24 mouse cellular contexts compared by ENCODE assay signal in the genomic region with DNA sequence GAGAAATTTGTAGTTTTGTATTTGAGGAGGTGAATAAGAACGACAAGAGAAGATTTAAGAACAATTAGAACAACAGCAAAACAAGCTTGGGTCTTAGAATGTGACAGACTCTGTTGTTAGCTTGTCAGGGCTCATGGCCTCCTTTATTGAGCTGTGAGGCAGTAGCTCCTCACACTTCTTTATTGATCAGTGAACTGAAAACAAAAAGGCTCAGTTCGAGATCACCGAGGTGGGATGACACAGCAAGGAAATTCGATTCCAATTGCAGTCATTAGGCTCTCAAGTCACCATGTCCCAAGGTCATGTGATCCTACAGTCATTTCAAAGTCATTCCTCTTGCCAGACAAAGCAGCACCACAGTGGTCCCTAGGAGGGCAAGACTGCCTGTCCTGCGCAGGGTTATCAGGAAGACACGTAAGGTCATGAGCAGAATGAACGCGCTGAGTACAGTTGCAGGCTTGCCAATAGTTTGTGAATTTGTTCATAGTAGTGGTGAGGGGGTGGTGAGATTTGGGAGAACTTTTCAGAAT. TPM values are rescaled to one million over a fixed set of nuclear protein-coding genes. Genes with fewer than 3 reads are reported as not detected.
DNase-seq lines count a peak whose midpoint lies in the region; ATAC-seq lines count a peak whose summit lies in the region.
"Had no signal": no experiment of that assay in that cellular context is flagged by ENCODE, and none has a peak within 500 bp of the region (broad histone marks: within the 10 kb centered on the region; RNA-seq: fewer than 3 reads in every experiment).

No protein-coding gene starts in this region.

- DNase-seq in hindbrain, embryonic 11.5 days (ENCODE audit: low spot score) = peak; percentile 22
- no peak for DNase-seq in hindbrain, embryonic 14.5 days (ENCODE audit: low spot score)
- peak; percentile 22 for DNase-seq in ES-CJ7 (ENCODE audit: low read depth, low spot score)
- peak; percentile 30 for DNase-seq in ZHBTc4 (ENCODE audit: low read depth, low spot score)
- no peak for DNase-seq in adrenal gland, postnatal 36 days
- no peak for DNase-seq in adrenal gland, postnatal 14 days
- DNase-seq in urinary bladder, postnatal 14 days (ENCODE audit: low spot score) = no peak
- DNase-seq: adrenal gland, postnatal 25 days; B cell, adult 2 months; cerebellum, adult 2 months; cerebellum, postnatal 36 days; gastrocnemius, postnatal 25 days; thymus, postnatal 14 days had no signal

- peak; percentile 63 for ATAC-seq in hindbrain, embryonic 11.5 days (ENCODE audit: low FRiP score)
- ATAC-seq in hindbrain, embryonic 14.5 days (ENCODE audit: low FRiP score) = no peak
- ATAC-seq in forebrain, embryonic 15.5 days (replicated peaks) = peak; percentile 55; the same call in 1 of the 2 replicates
- ATAC-seq: intestine, embryonic 16.5 days; midbrain, embryonic 15.5 days had no signal

- H3K27ac ChIP-seq in hindbrain, embryonic 11.5 days (ENCODE audit: low read depth, low read length) = no peak overlapping the region
- no peak overlapping the region for H3K27ac ChIP-seq in hindbrain, embryonic 14.5 days
- H3K27ac ChIP-seq in forebrain, embryonic 15.5 days (replicated peaks) = no peak overlapping the region
- H3K27ac ChIP-seq: embryonic facial prominence, embryonic 12.5 days; limb, embryonic 12.5 days; liver, embryonic 14.5 days; lung, embryonic 15.5 days; macrophage; midbrain, embryonic 15.5 days had no signal

- no peak overlapping the region for H3K9ac ChIP-seq in hindbrain, embryonic 11.5 days (ENCODE audit: low read depth, low read length)
- no peak overlapping the region for H3K9ac ChIP-seq in hindbrain, embryonic 14.5 days
- H3K9ac ChIP-seq in forebrain, embryonic 15.5 days (replicated peaks) = no peak overlapping the region
- H3K9ac ChIP-seq: embryonic facial prominence, embryonic 12.5 days; limb, embryonic 12.5 days; liver, embryonic 14.5 days; lung, embryonic 15.5 days; midbrain, embryonic 15.5 days had no signal

- H3K4me1 ChIP-seq in hindbrain, embryonic 11.5 days (replicated peaks; ENCODE audit: control insufficient read depth, insufficient read depth, low read length) = no peaks in the 10 kb centered on the region
- H3K4me1 ChIP-seq in hindbrain, embryonic 14.5 days (replicated peaks; ENCODE audit: control insufficient read depth, insufficient read depth, low read length) = no peaks in the 10 kb centered on the region
- H3K4me1 ChIP-seq in forebrain, embryonic 15.5 days = no peaks in the 10 kb centered on the region
- H3K4me1 ChIP-seq: embryonic facial prominence, embryonic 12.5 days; limb, embryonic 12.5 days; lung, embryonic 15.5 days; midbrain, embryonic 15.5 days had no signal

- no peak overlapping the region for H3K4me2 ChIP-seq in hindbrain, embryonic 11.5 days (replicated peaks; ENCODE audit: low read depth, low read length)
- no peak overlapping the region for H3K4me2 ChIP-seq in hindbrain, embryonic 14.5 days (replicated peaks)
- no peak overlapping the region for H3K4me2 ChIP-seq in forebrain, embryonic 15.5 days (replicated peaks)
- H3K4me2 ChIP-seq: embryonic facial prominence, embryonic 12.5 days; limb, embryonic 12.5 days; lung, embryonic 15.5 days; midbrain, embryonic 15.5 days had no signal

- no peaks in the 10 kb centered on the region for H3K9me3 ChIP-seq in hindbrain, embryonic 11.5 days (ENCODE audit: control insufficient read depth, low read length)
- 0 out of 2 replicates have a peak, but pooled peaks cover 4% of the 10 kb centered on the region for H3K9me3 ChIP-seq in hindbrain, embryonic 14.5 days (ENCODE audit: control insufficient read depth, low read length)
- H3K9me3 ChIP-seq in forebrain, embryonic 15.5 days = no peaks in the 10 kb centered on the region
- H3K9me3 ChIP-seq: embryonic facial prominence, embryonic 12.5 days; limb, embryonic 12.5 days; lung, embryonic 15.5 days; midbrain, embryonic 15.5 days had no signal

- no peaks in the 10 kb centered on the region for H3K36me3 ChIP-seq in hindbrain, embryonic 11.5 days (ENCODE audit: control insufficient read depth, insufficient read depth, low read length)
- no peaks in the 10 kb centered on the region for H3K36me3 ChIP-seq in hindbrain, embryonic 14.5 days (replicated peaks; ENCODE audit: control insufficient read depth, insufficient read depth)
- H3K36me3 ChIP-seq in forebrain, embryonic 15.5 days = no peaks in the 10 kb centered on the region
- H3K36me3 ChIP-seq: embryonic facial prominence, embryonic 12.5 days; limb, embryonic 12.5 days; lung, embryonic 15.5 days; midbrain, embryonic 15.5 days had no signal

- 33% methylated on average over 8 of the region's 8 CpGs for WGBS in hindbrain, embryonic 11.5 days
- 22% methylated on average over 8 of the region's 8 CpGs for WGBS in hindbrain, embryonic 14.5 days
- whole genome bisulfite sequencing in forebrain, embryonic 15.5 days = 42% methylated on average over 8 of the region's 8 CpGs

- H3K4me3 ChIP-seq in hindbrain, embryonic 11.5 days (ENCODE audit: low read depth, low read length) = no peak overlapping the region
- no peak overlapping the region for H3K4me3 ChIP-seq in hindbrain, embryonic 14.5 days (replicated peaks; ENCODE audit: low read length)
- H3K4me3 ChIP-seq in forebrain, embryonic 15.5 days = no peak overlapping the region
- H3K4me3 ChIP-seq: embryonic facial prominence, embryonic 12.5 days; erythroblast, embryonic 14.5 days; limb, embryonic 12.5 days; lung, embryonic 15.5 days; midbrain, embryonic 15.5 days; myocyte had no signal

- H3K27me3 ChIP-seq in hindbrain, embryonic 11.5 days (ENCODE audit: control insufficient read depth, insufficient read depth, low read length) = no peaks in the 10 kb centered on the region
- no peaks in the 10 kb centered on the region for H3K27me3 ChIP-seq in hindbrain, embryonic 14.5 days (ENCODE audit: control insufficient read depth, insufficient read depth, low read length)
- H3K27me3 ChIP-seq in forebrain, embryonic 15.5 days = no peaks in the 10 kb centered on the region
- H3K27me3 ChIP-seq: embryonic facial prominence, embryonic 12.5 days; limb, embryonic 12.5 days; lung, embryonic 15.5 days; midbrain, embryonic 15.5 days had no signal

RNA-seq across cellular contexts. Expression of gene Amph, which starts 41.2 kb away (rescaled TPM):
- polyA plus RNA-seq in hindbrain, embryonic 11.5 days (2014; fragmentation: Nextera tagmentation; extraction: Ambion mirVana) = 10.9 and 11.5 TPM in 2 replicates
- polyA plus RNA-seq in hindbrain, embryonic 14.5 days (2014; fragmentation: Nextera tagmentation; extraction: Ambion mirVana) = 76.8 and 88.0 TPM in 2 replicates
- polyA plus RNA-seq in forebrain, embryonic 15.5 days (2015; fragmentation: Nextera tagmentation; extraction: Ambion mirVana) = 33.9 and 38.2 TPM in 2 replicates
- total RNA-seq in adrenal gland, postnatal 36 days (2021) = 1 to 10 TPM; 6.6 to 9.1 TPM
- 5.3 and 5.9 TPM in 2 replicates for total RNA-seq in adrenal gland, postnatal 14 days (2021)
- total RNA-seq: hematopoietic stem cell, adult 5-6 weeks had no signal
- polyA plus RNA-seq: erythroblast, embryonic 14.5 days; macrophage; myocyte had no signal

Comparison
In these comparisons a context has a peak if more than half of its experiments do, and no peak if none do; other contexts are left out.
1. DNase-seq: peak in hindbrain, embryonic 11.5 days (single experiment), ES-CJ7 (single experiment) and ZHBTc4 (single experiment); none in hindbrain, embryonic 14.5 days (single experiment), adrenal gland, postnatal 36 days (0 of 2), adrenal gland, postnatal 14 days (single experiment) and urinary bladder, postnatal 14 days (single experiment).